Mouse (Mus musculus): Measurements from ENCODE around the gene Eif3g. TPM values are rescaled to one million over a fixed set of nuclear protein-coding genes. Genes with fewer than 3 reads are reported as not detected.

Eif3g gene
- 76.5 and 83.2 TPM in 2 replicates for polyA plus RNA-seq (2012; rRNA removed)

DNA sequence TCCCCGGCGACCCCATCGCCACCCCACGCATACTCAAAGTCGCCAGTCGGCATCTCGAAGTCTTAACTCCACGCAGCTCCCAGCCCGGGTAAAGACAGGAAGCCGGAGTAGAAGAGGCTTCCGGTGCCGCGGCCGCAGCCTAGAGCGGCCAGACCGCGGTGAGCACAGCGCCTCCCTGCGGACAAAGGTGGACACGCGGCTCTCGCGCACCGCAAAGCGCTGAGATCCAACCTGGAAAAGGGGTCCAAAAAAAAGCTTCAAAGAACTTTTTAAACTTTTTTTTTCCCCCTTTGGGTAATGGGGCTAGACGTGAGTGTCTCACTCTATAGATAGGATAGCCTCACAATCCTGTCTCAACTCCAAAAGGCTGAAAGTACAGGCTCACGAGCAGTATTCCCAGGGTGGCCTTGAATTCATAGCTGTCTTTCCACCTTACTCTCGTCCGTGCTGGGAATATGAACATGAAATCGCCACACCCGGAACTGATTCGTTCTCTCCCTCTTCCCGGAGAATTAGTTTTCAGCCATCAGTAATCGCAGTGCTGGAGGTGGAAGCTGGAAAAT lies at the start of gene Eif3g:
Gene Eif3g, minus strand, starts transcription at position 113 of the 563 bp plus-strand sequence.

DNA sequence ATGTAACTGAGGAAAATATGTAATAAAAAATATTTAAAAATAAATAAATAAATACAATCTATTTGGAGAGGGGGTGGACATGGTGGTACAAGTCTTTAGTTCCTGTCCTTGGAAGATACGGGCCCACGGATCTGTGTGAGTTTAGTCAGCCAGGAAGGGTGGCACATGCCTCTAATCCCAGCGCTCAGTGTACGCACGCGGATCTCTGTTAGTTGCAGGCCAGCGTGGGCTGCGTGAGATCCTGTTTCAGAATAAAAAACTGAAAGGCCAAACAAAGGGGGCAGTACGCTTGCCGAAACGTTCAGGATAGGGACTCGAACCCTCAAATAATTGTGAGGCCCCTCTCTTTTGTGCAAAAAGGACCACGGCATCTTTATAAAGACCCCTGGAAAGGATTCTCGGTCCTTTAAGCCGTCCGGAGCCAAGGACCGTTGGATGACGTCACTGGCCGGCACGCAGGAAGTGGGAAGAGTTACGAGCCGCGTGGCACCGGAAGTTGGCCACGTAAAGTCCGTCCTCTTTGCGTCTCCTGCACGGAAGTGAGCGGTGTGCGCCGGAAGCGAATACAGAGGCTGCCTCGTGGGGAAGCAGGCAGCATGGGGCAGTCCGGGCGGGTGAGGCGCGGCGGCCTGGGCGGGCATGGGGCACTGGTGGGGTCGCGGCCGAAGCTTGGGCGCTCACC lies 10.6 kb downstream of the Eif3g start, which contains the start of gene Ppan:
Gene Ppan, plus strand, starts transcription at position 472 of the 682 bp plus-strand sequence.

DNA sequence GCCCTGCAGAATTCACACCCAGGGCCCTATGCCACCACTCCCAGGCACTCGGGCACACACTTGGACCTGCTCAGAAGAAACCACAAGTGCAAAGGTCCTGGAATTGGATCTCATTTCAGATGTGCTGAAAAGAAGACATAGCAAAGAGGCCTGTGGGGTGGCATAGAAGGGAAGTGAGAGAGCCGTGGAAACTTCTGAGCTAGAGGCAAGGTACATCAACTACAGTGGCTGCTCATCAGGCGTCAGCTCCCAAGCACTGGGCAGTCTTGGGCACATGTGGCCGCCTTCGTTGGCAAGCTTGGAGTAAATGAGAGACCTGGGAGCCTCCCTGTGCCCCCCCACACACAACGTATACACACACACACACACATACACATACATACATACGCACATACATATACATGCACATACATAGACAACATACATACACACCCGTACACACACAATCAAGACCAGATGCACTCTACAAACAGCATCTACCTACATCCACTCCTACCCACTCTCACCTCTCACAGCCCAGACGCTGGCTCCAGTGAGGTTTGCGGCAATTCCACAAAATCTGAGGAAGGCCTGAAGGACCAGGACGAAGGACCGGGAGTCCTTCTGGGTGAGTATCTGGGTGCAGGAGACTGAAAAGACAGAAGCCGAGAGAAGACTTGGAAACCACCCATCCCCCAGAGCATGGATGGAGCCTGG lies 19.2 kb downstream of the Eif3g start, which contains the start of gene Angptl6:
Gene Angptl6, minus strand, starts transcription at position 631 of the 696 bp plus-strand sequence.

DNA sequence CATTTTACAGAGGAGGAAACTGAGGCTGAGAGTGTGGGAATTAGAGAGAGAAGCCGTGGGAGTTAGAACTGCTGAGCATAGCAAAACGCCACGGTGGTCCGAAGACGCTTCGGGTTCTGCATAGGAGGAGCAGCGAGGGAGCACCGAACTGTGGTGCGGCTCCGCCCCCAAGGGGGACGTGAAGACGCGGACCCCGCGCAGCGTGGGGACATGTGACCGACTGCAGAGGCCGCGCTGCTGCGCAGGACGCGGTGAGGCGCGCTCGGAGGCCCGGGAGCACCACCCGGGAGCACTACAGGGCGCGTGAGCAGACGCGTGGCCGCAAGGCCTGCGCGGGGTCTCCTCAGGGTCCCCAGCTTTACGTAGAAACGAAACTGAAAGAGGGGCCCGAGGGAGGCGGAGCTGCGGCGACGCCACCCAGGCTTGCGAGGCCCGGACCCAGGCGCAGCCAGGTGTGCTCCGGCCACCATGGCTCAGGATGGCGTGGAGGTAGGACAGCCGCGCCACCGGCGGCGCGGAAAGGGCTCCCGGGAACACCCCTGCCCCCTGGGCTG lies 29.9 kb downstream of the Eif3g start, which contains the start of gene A230050P20Rik:
Gene A230050P20Rik, plus strand, starts transcription at position 195 of the 554 bp plus-strand sequence.

Other genes with a start within 250 kb of the Eif3g start
- gene Pin1, start 246.5 kb downstream of the Eif3g start, polyA plus RNA-seq (2012; rRNA removed), result 8.7 and 8.8 TPM in 2 replicates
- 0.18 and 0.23 TPM in 2 replicates for gene Olfm2, start 152.3 kb downstream of the Eif3g start, polyA plus RNA-seq (2012; rRNA removed)
- 1.7 and 1.8 TPM in 2 replicates for gene Col5a3, start 83.6 kb downstream of the Eif3g start, polyA plus RNA-seq (2012; rRNA removed)
- not detected in 2 replicates for gene Rdh8, start 80.1 kb downstream of the Eif3g start, polyA plus RNA-seq (2012; rRNA removed)
- gene A230050P20Rik, start 30.0 kb downstream of the Eif3g start, polyA plus RNA-seq (2012; rRNA removed), result 39.6 and 46.0 TPM in 2 replicates
- 12.0 and 12.6 TPM in 2 replicates for gene Angptl6, start 18.9 kb downstream of the Eif3g start, polyA plus RNA-seq (2012; rRNA removed)
- gene Ppan, start 10.4 kb downstream of the Eif3g start, polyA plus RNA-seq (2012; rRNA removed), result 46.3 and 57.8 TPM in 2 replicates
- gene Dnmt1, start 61.3 kb upstream of the Eif3g start, polyA plus RNA-seq (2012; rRNA removed), result 25.1 and 28.7 TPM in 2 replicates
- 1.5 and 1.7 TPM in 2 replicates for gene S1pr2, start 78.2 kb upstream of the Eif3g start, polyA plus RNA-seq (2012; rRNA removed)
- gene Mrpl4, start 104.1 kb upstream of the Eif3g start, polyA plus RNA-seq (2012; rRNA removed), result 26.8 and 27.0 TPM in 2 replicates
- 10.1 and 10.5 TPM in 2 replicates for gene Icam1, start 117.4 kb upstream of the Eif3g start, polyA plus RNA-seq (2012; rRNA removed)
- gene Icam4, start 130.8 kb upstream of the Eif3g start, polyA plus RNA-seq (2012; rRNA removed), result 20.4 and 20.9 TPM in 2 replicates
- 0.29 and 0.32 TPM in 2 replicates for gene Icam5, start 133.4 kb upstream of the Eif3g start, polyA plus RNA-seq (2012; rRNA removed)
- gene Zglp1, start 168.5 kb upstream of the Eif3g start, polyA plus RNA-seq (2012; rRNA removed), result 0.14 TPM in 1 of 2 replicates, not detected in the other
- 0.42 TPM in 2 replicates for gene Gm49373, start 174.5 kb upstream of the Eif3g start, polyA plus RNA-seq (2012; rRNA removed)
- 25.0 and 27.6 TPM in 2 replicates for gene Fdx1l, start 175.0 kb upstream of the Eif3g start, polyA plus RNA-seq (2012; rRNA removed)
- 1.0 and 1.2 TPM in 2 replicates for gene Gm38431, start 193.4 kb upstream of the Eif3g start, polyA plus RNA-seq (2012; rRNA removed)
- gene Raver1, start 193.4 kb upstream of the Eif3g start, polyA plus RNA-seq (2012; rRNA removed), result 14.5 and 16.7 TPM in 2 replicates
- 7.8 and 8.0 TPM in 2 replicates for gene Tyk2, start 232.6 kb upstream of the Eif3g start, polyA plus RNA-seq (2012; rRNA removed)

All from liver, embryonic 18 days (tissue).